ENCODE assay signal across 11 mouse cellular contexts in the genomic region with DNA sequence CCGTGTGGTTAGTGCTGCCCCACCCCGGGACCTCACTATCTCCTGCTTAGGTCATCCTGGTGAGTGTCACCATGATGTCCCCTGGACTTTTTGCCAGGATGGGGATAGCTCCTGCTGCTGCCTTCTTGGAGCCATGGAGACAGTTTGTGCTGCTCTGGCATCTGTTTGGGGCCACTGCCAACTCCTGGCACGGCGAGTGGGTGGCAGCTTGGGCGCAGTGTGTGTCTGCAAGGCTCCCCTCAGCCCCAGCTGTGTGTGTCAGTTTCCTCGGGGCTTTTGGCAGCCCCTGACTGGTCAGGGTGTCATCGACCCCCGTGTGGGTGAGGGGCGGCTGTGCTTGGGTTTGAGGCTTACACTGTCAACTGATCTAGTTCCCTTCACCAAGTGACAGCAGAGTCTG. TPM values are rescaled to one million over a fixed set of nuclear protein-coding genes. Genes with fewer than 3 reads are reported as not detected.
DNase-seq lines count a peak whose midpoint lies in the region; ATAC-seq lines count a peak whose summit lies in the region.
"Had no signal": no experiment of that assay in that cellular context is flagged by ENCODE, and none has a peak within 500 bp of the region (broad histone marks: within the 10 kb centered on the region; RNA-seq: fewer than 3 reads in every experiment).

No protein-coding gene starts in this region.

- no peaks in the 10 kb centered on the region for H3K27me3 ChIP-seq in forebrain, embryonic 14.5 days (replicated peaks; ENCODE audit: control insufficient read depth, insufficient read depth, low read length)
- no peaks in the 10 kb centered on the region for H3K27me3 ChIP-seq in forebrain, embryonic 12.5 days
- H3K27me3 ChIP-seq in neural tube, embryonic 14.5 days (ENCODE audit: control insufficient read depth, insufficient read depth, low read length) = no peaks in the 10 kb centered on the region

- H3K27ac ChIP-seq in forebrain, embryonic 14.5 days (ENCODE audit: low read depth, low read length) = no peak overlapping the region
- no peak overlapping the region for H3K27ac ChIP-seq in forebrain, embryonic 12.5 days
- no peak overlapping the region for H3K27ac ChIP-seq in neural tube, embryonic 14.5 days (ENCODE audit: low read depth, low read length)
- H3K27ac ChIP-seq: kidney, postnatal 0 days had no signal

- no peak overlapping the region for H3K4me3 ChIP-seq in forebrain, embryonic 14.5 days (ENCODE audit: low read depth, low read length)
- H3K4me3 ChIP-seq in forebrain, embryonic 12.5 days (replicated peaks) = no peak overlapping the region
- no peak overlapping the region for H3K4me3 ChIP-seq in neural tube, embryonic 14.5 days (ENCODE audit: low read depth, low read length)

- 78% methylated on average over 9 of the region's 9 CpGs for WGBS in forebrain, embryonic 14.5 days
- 88% methylated on average over 9 of the region's 9 CpGs for WGBS in forebrain, embryonic 12.5 days
- 78% methylated on average over 9 of the region's 9 CpGs for WGBS in neural tube, embryonic 14.5 days

- no peak overlapping the region for H3K4me2 ChIP-seq in forebrain, embryonic 14.5 days (ENCODE audit: low read length)
- H3K4me2 ChIP-seq in forebrain, embryonic 12.5 days = no peak overlapping the region
- no peak overlapping the region for H3K4me2 ChIP-seq in neural tube, embryonic 14.5 days (ENCODE audit: low read depth, low read length)
- H3K4me2 ChIP-seq: heart, embryonic 11.5 days had no signal

- no peaks in the 10 kb centered on the region for H3K36me3 ChIP-seq in forebrain, embryonic 14.5 days (ENCODE audit: control insufficient read depth, insufficient read depth, low read length)
- no peaks in the 10 kb centered on the region for H3K36me3 ChIP-seq in forebrain, embryonic 12.5 days (replicated peaks)
- no peaks in the 10 kb centered on the region for H3K36me3 ChIP-seq in neural tube, embryonic 14.5 days (ENCODE audit: control insufficient read depth, insufficient read depth, low read length)

- peak; percentile 68 for ATAC-seq in forebrain, embryonic 14.5 days
- no peak for ATAC-seq in forebrain, embryonic 12.5 days (ENCODE audit: low FRiP score)
- ATAC-seq in neural tube, embryonic 14.5 days (ENCODE audit: low read depth) = peak; percentile 82

- H3K4me1 ChIP-seq in forebrain, embryonic 14.5 days (ENCODE audit: control insufficient read depth, insufficient read depth, low read length) = no peaks in the 10 kb centered on the region
- no peaks in the 10 kb centered on the region for H3K4me1 ChIP-seq in forebrain, embryonic 12.5 days
- peaks cover 4% of the 10 kb centered on the region; the same call in 1 of the 2 replicates for H3K4me1 ChIP-seq in neural tube, embryonic 14.5 days (ENCODE audit: control insufficient read depth, insufficient read depth, low read length)

- no peak overlapping the region for H3K9ac ChIP-seq in forebrain, embryonic 14.5 days (ENCODE audit: low read length)
- H3K9ac ChIP-seq in forebrain, embryonic 12.5 days = no peak overlapping the region
- H3K9ac ChIP-seq in neural tube, embryonic 14.5 days (replicated peaks; ENCODE audit: low read depth, low read length) = no peak overlapping the region

- no peaks in the 10 kb centered on the region for H3K9me3 ChIP-seq in forebrain, embryonic 14.5 days (replicated peaks; ENCODE audit: control insufficient read depth, low read length)
- H3K9me3 ChIP-seq in forebrain, embryonic 12.5 days = no peaks in the 10 kb centered on the region
- H3K9me3 ChIP-seq in neural tube, embryonic 14.5 days (ENCODE audit: control insufficient read depth, low read length) = no peaks in the 10 kb centered on the region

- DNase-seq in forebrain, embryonic 14.5 days (ENCODE audit: low spot score) = peak; percentile 63
- peak; percentile 95 to 97 for DNase-seq in cerebellum, postnatal 10 days
- DNase-seq in layer of hippocampus, adult 9-10 months (ENCODE audit: low spot score) = peak; percentile 32
- DNase-seq in adrenal gland, adult 2 months = no peak
- DNase-seq in thymus, postnatal 4 days = no peak
- DNase-seq in adrenal gland, postnatal 10 days = no peak
- DNase-seq: lung, postnatal 10 days had no signal

RNA-seq across cellular contexts. Expression of gene Tunar, which starts 20.6 kb away (rescaled TPM):
- 4.4 and 6.6 TPM in 2 replicates for polyA plus RNA-seq in forebrain, embryonic 14.5 days (2014; fragmentation: Nextera tagmentation; extraction: Ambion mirVana)
- polyA plus RNA-seq in forebrain, embryonic 12.5 days (2016; fragmentation: Nextera tagmentation; extraction: Ambion mirVana) = 1.4 and 1.7 TPM in 2 replicates
- 19.7 and 29.9 TPM in 2 replicates for polyA plus RNA-seq in neural tube, embryonic 14.5 days (2014; fragmentation: Nextera tagmentation; extraction: Ambion mirVana)
- total RNA-seq in adrenal gland, adult 2 months (2021) = under 1 TPM; 0.32 to 0.41 TPM
- 0.36 and 0.54 TPM in 2 replicates for polyA plus RNA-seq in adrenal gland, adult 2 months (2012; rRNA removed)
- under 1 TPM; 0.21 to 0.57 TPM for total RNA-seq in adrenal gland, postnatal 10 days (2021)

Comparison
In these comparisons a context has a peak if more than half of its experiments do, and no peak if none do; other contexts are left out.
1. DNase-seq: peak in forebrain, embryonic 14.5 days (single experiment), cerebellum, postnatal 10 days (2 of 2) and layer of hippocampus, adult 9-10 months (single experiment); none in adrenal gland, adult 2 months (single experiment), thymus, postnatal 4 days (single experiment) and adrenal gland, postnatal 10 days (single experiment).